Mouse (Mus musculus) liver, postnatal 0 days (tissue): ENCODE measurements at regions not wholly inside any gene's neighbourhood (a gene's known extent, or its start where the extent isn't known, plus 50 kb on each side); places are given as distances from the start of the nearest gene placed in this dataset.

Source experiments
- CTCF ChIP-seq: sonication (generic); IDR thresholded peaks from 2 replicates; pipeline ENCODE4 v1.5.1; 2016; ENCODE audit warnings: antibody characterized with exemption, low read depth
- EP300 ChIP-seq: IDR thresholded peaks from 2 replicates; pipeline ENCODE4 v1.6.1; 2016; ENCODE audit warnings: antibody characterized with exemption, low read depth, mild to moderate bottlenecking

- TF ChIP-seq CTCF (no peak), EP300 (no peak)
Measured at GRCm38 (mm10) chr10:96845906-96846305, 229.1 kb downstream of the Btg1 start.
